In genomic region chr10:97842574-97842973, GRCm38 (mm10) we compare ENCODE assay signal across 14 mouse cellular contexts.
DNase-seq lines count a peak whose midpoint lies in the region; ATAC-seq lines count a peak whose summit lies in the region.
"Had no signal": no experiment of that assay in that cellular context is flagged by ENCODE, and none has a peak within 500 bp of the region (broad histone marks: within the 10 kb centered on the region; RNA-seq: fewer than 3 reads in every experiment).

No protein-coding gene starts in this region.

- H3K27me3 ChIP-seq in hindbrain, embryonic 16.5 days (replicated peaks; ENCODE audit: control insufficient read depth, insufficient read depth, low read length): no peaks in the 10 kb centered on the region
- no peaks in the 10 kb centered on the region for H3K27me3 ChIP-seq in hindbrain, embryonic 10.5 days (ENCODE audit: insufficient read depth, poor library complexity, severe bottlenecking)
- H3K27me3 ChIP-seq: midbrain, embryonic 12.5 days had no signal

- no peak for DNase-seq in cerebellum, adult 9-10 months
- no peak for DNase-seq in hindbrain, embryonic 10.5 days (ENCODE audit: low spot score)
- DNase-seq in lung, postnatal 14 days: peak; percentile 7
- DNase-seq in lung, postnatal 4 days: no peak
- peak; percentile 10 for DNase-seq in layer of hippocampus, adult 9-10 months (ENCODE audit: low spot score)
- no peak for DNase-seq in gastrocnemius, postnatal 10 days
- DNase-seq: adrenal gland, postnatal 14 days; cerebellum, postnatal 25 days; heart, adult 11 months; thymus, postnatal 25 days had no signal

- H3K4me2 ChIP-seq in hindbrain, embryonic 16.5 days (ENCODE audit: low read length): no peak overlapping the region
- H3K4me2 ChIP-seq: liver, embryonic 11.5 days; midbrain, embryonic 12.5 days had no signal

- H3K36me3 ChIP-seq in hindbrain, embryonic 16.5 days (ENCODE audit: control insufficient read depth, insufficient read depth, low read length): no peaks in the 10 kb centered on the region
- H3K36me3 ChIP-seq in hindbrain, embryonic 10.5 days: no peaks in the 10 kb centered on the region
- H3K36me3 ChIP-seq: midbrain, embryonic 12.5 days had no signal

- H3K27ac ChIP-seq in hindbrain, embryonic 16.5 days (ENCODE audit: low read depth, low read length): no peak overlapping the region
- no peak overlapping the region for H3K27ac ChIP-seq in hindbrain, embryonic 10.5 days
- H3K27ac ChIP-seq: midbrain, embryonic 12.5 days had no signal

- ATAC-seq in cerebellum, adult (ENCODE audit: insufficient number of reproducible peaks, low FRiP score, low TSS enrichment): peak; percentile 49; the same call in 1 of the 2 replicates
- ATAC-seq in hindbrain, embryonic 16.5 days: 0 out of 2 replicates have a peak, but pooled peaks have one; percentile 20

- WGBS in hindbrain, embryonic 16.5 days: 84% methylated on average over 3 of the region's 3 CpGs
- WGBS in hindbrain, embryonic 10.5 days: 93% methylated on average over 3 of the region's 3 CpGs

- no peaks in the 10 kb centered on the region for H3K4me1 ChIP-seq in hindbrain, embryonic 16.5 days (ENCODE audit: control insufficient read depth, insufficient read depth, low read depth, low read length)
- no peaks in the 10 kb centered on the region for H3K4me1 ChIP-seq in hindbrain, embryonic 10.5 days (replicated peaks)
- H3K4me1 ChIP-seq: midbrain, embryonic 12.5 days had no signal

- H3K9ac ChIP-seq in hindbrain, embryonic 16.5 days (ENCODE audit: low read depth, low read length): no peak overlapping the region
- H3K9ac ChIP-seq: midbrain, embryonic 12.5 days had no signal

- no peak overlapping the region for H3K4me3 ChIP-seq in hindbrain, embryonic 16.5 days (ENCODE audit: low read length)
- H3K4me3 ChIP-seq in hindbrain, embryonic 10.5 days: no peak overlapping the region
- H3K4me3 ChIP-seq: midbrain, embryonic 12.5 days had no signal

- H3K9me3 ChIP-seq in hindbrain, embryonic 16.5 days (ENCODE audit: control insufficient read depth, low read length): no peaks in the 10 kb centered on the region
- no peaks in the 10 kb centered on the region for H3K9me3 ChIP-seq in hindbrain, embryonic 10.5 days
- H3K9me3 ChIP-seq: midbrain, embryonic 12.5 days had no signal

Comparison
In these comparisons a context has a peak if more than half of its experiments do, and no peak if none do; other contexts are left out.
1. DNase-seq: peak in lung, postnatal 14 days (single experiment) and layer of hippocampus, adult 9-10 months (single experiment); none in cerebellum, adult 9-10 months (single experiment), hindbrain, embryonic 10.5 days (single experiment), lung, postnatal 4 days (0 of 2) and gastrocnemius, postnatal 10 days (single experiment).